Mouse (Mus musculus) kidney, adult 11 months (tissue): Measurements from ENCODE around the gene Shb.
A peak's percentile ranks its signal among the peaks of the same experiment; 100 is the strongest.

ENCODE experiments used
- DNase-seq: peaks from one replicate; pipeline ENCODE4 v3.0.0; 2022

Gene Shb

DNA sequence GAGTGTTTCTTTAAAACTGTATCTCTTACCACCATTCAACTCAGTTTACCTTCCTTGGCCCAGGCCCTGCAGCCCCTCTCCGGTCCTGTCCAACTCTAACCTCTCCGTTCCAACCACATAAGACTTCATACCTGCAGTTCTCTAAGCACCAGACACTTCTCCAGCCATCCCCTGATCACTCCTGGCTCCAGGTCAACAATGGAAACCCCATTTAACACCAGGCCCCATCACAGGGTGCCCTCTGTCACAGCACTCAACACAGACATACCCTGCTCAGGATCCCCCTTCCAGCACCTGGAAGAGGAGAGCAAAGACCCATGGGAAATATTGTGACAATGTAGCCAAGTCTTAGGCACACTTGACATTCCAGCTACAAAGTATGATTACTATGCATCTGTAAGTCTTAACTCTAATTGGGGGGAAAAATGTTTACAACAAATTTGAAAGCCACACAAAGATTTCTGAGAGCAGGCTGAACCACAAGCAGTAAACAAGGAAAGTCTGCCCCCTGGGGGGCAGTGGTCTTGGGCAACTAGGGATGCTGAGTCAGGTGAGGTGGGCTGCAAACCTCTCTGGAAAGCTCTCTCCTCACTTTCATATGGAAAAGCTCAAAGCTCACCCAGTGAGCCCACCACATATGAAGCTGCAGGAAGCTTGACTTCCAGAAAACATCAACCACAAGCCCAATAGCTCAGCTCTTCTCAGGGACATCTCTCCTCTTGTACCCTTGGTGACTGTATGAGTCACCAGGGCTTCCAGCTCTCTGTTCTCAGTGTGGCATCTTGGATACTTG is 4.5 kb downstream of the Shb start:
- no peak for DNase-seq

DNA sequence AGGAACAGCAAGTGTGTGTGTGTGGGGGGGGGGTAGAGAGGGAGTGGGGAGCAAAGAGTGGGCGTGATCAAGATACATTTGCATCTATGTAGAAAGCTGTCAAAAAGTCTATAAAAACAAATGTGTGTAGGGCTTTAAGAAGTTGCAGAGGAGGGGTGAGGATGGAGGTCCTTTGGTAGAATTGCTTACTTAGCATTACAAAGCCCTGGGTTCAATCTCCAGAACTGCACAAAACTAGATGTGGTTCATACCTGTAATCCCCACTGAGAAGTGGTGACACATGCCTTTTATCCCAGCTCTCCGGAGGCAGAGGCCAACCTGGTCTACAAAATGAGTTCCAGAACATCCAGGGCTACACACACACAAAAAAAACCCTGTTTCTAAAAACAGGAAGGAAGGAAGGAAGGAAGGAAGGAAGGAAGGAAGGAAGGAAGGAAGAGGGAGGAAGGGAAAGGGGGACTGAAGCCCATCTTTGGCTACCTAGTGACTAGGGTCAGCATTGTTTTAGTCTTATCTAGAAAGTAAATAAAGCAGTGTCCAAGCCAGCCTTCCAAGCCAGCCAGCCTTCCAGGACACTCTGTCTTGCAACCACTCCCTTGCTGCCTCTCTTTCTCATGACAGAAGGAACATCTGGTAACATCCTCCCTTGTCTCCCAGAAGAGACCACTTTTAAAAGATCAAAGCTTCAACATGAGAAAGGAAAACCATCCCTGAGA is 5.3 kb downstream of the Shb start:
- DNase-seq, result no peak

DNA sequence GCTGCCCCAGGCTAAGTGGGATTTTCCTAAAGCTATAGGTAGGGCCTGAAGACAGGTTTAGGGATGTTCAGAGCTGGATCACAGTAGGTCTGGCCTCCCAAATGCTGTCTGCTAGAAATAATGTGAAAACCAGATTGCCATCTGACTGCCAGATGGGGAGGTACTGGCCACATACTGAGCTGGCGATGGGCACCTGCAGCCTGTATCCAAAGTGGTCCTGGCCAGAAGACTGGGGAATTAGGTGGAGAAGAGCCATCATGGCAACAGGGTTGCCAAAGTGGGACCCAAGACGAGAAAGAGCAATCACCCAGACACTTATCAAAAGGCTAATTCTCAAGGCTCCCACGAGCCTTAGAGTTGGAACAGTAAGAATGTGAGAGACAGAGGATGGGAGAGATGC is 6.1 kb downstream of the Shb start:
- no peak for DNase-seq

DNA sequence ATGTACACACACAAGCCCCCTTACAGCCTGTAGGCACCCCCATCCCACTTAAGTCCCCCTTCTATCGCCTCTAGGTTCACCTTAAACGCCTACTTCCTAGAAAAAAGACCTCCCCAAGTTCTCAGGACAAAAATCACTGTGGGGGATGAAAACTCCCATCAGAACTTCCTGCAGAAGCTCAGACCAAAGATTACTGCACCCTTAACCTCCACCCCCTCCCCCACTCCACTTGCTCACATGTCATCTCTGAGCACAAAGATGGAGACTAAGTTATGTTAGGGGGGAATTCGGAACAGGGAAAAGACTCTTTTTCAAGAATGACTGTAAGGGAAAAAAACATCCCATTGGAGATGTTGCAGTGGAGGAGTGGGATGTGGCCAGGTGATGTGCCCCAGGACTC is 6.7 kb downstream of the Shb start:
- DNase-seq, result no peak

DNA sequence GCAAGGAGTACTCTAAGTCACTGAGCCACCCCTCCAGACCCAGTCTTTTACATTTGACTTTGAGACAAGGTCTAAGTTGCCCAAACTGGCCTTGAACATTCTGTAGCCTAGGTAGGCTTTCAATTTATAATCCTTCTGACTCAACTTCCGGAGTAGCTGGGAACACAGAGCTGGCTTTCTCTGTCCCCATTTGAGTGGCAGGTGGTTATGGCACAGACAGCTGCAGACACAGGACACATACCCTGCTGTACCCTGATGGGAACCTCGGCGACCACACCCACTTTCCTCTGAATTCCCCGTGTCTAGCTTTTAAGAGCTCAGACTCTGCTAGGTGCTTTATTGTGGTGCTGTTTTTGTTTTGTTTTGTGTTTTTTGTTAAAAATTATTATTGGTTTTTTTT is 7.7 kb downstream of the Shb start:
- no peak for DNase-seq

DNA sequence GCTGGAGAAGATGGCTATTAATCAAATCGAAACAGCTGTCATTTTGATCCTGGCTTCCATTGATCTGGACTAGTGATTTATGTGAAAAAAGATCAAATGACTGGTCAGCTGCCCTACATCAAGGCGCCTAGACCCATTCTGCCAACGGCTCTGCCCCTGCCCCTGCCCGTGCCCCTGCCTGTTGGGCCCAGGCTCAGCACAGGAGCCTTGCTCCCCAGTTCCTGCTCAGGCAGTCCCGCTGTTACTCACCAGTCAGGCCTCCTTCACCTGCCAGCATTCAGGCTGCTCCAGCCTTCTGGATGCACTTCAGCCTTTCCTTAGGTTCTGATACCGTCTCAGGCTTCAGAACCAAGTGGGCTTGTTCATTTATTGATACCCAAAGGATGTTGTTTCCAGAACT is 8.9 kb downstream of the Shb start:
- no peak for DNase-seq

DNA sequence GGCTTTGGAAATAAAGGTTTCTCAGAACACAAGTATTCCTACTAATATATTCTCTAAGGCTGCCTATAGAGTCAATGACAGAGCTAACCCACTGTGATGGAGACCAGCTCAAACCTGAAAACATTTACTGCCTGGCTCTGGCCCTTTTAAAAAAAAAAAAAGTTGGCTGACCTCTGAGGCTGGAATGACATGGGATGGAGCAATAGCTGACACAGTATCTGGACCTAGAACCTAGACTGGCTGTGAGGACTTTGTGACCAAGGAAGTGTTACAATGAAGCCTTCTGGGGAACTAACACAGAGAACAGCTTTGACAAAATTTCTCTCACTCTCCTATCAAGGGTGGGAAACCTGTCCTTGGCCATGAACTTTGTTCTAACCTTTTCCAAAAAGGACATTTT is 9.3 kb downstream of the Shb start:
- DNase-seq, result peak; percentile 73

DNA sequence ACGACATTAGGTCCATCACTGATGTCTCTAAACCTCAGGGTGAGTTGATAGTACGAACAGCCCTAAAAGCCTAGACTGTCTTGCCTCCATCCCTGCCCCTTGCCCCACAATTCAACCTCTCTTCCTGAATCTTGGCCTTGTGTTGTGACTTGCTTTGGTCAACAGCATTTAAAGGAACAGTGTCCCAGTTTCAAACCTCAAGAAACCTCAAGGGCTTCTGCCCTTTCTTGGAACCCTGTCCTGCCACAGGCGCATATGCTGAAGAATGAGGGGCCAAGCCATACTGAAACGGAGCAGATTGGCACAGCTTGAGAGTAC is 9.7 kb downstream of the Shb start:
- no peak for DNase-seq

DNA sequence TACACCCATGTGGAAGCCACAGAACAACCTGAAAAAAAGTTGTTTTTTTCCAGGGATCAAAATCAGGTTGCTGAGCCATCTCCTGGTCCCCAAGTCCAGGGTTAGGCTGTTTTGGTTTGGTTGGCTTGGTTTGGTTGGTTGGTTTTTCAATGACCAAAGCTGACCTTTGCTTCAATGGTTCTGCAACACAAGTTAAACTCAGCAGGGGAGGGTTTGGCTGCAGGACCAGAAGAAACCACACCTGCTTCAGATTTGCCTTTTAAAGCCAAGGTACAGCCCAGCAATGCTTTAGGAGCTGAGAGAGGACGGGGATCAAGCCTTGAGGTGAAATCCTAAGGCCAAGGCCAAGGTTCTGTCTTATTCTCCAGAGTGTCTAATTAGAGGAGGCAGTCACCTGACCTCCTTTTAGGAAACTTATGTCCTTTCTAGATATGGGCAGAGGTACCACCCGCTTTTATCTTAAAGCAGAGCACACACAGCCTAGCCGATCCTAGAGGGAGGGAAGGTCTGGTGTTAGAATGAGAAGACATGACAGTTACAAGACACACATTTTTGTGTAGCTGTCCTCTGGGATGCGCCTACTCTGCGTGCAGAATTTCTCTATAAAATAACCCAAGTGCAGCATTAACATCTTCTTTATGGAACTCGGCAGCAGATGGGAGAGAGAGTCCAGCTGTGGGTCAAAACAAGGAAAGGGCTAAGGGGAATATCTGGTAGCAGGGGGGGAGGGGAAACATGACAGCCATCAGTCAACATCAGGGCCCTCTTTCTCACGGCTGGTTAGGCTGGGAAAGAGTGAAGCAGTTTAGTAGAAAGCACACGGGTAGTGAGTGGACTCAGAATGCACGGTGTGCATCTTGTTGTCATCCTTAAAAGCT is 10.3 kb downstream of the Shb start:
- DNase-seq, result peak; percentile 92

DNA sequence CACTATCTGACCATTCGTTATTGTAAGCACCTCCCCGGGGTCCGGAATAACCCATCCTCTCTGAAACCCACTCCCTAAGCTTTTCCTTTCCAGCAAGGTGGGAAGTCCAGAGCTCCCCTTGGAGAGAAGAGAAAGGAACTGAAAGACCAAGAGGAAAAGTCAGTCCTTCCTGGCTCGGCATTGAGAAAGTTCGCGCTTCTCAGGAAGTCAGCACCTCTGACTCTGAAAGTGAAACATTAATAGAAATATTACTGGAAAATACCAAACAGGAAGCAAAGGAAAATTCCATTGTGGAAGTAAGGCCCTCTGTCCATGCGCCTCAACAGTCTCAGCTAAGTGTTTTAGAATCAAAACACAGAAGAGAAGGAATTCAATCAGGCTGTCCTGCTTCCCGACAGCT is 11.9 kb downstream of the Shb start:
- DNase-seq, result peak; percentile 80

DNA sequence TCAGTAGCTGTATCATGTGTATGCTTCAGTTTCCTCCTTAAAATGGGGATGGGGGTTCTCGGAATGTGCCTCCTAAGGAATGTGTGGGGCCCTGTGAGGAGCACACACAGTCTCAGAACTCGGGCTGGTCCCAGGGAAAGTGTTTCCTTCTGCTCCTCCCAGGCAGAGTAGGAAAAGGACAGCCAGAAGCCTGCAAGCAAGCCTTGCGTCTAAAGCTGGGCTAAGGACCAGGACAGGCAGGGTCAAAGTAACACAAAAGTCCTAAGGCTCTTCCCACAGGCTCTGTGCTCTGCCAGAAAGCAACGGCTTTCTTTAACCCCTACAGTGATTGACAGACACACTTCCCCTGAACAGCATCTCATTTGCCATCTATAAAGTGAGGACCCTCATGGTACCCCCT is 14.9 kb downstream of the Shb start:
- DNase-seq, result no peak

DNA sequence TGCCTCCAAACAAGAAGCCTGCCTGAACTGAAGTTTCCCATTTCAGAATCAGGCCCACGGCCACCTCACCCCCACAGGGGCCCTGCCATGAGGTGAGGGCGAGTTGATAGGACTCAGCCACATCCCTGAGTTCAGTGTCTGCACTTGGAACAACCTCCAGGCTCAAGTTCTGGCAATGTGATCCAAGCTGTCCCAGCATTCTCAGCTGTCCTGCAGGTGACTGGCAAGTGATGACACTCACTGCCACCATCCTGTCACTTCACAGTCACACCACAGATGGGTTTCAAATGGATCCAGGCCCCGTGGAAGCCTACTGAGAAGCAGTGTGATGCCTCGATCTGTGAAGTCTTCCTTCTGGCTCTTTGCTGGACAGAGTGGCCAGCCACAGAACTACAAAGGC is 16.4 kb downstream of the Shb start:
- DNase-seq, result no peak

DNA sequence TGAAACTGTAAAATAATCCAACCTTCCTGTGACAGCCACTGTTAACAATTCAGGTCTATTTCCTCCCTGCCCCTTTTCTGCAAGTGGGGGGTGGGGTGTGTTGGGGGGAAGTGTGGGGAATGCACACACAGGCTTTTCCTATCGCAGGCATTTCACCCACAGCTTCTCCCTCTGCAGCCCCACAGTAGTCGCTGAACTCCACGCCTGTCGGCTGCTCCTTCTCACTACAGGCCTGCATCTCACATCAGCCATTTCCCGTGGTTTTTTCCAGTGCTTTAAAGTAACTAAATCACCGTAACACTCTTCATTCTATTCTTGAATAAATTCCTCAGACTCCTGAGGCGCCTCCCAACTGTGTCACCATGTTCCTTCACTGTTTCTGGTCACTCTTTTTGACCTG is 17.9 kb downstream of the Shb start:
- no peak for DNase-seq

DNA sequence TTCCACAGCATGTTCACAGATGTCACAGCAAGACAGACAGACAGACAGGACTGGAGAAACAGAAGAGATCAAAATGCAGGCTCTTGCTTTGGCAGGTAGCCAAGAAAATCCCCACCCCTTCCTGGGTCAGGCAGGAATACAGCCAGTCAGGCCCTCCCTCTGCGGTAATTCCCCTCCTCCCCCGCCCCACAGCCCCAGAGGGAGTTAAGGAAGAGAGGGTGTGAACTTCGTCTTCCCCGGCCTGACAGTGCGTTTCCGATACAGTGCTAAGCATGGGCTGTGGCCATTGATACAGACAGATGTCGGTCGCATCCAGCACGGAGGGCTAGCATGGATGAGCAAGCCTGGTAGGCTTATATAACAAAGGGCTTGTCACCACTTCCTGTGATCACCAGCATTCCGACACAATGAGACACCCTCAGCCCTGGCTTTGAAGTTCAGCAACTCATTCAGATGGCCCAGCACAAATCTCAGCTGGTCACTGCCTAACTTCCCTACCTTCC is 18.4 kb downstream of the Shb start:
- peak; percentile 76 for DNase-seq

DNA sequence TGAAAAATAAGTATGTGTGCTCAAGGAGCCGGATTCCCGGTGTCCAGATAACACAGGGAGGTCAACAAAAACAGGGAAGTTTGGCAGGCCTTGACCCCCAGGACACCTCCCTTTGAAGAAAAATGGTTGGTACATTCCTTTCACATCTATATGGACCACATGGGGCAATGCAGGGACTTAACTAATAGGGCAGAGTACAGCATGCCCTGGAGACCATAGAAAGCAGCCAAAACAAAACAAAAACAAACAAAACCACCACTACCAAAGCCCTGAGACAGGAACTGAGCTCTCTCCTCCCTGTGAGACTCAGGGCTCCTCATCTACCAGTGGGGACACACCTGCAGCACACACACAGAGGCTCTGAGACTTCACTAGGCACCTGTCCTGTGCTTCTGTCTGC is 18.9 kb downstream of the Shb start:
- DNase-seq, result no peak

DNA sequence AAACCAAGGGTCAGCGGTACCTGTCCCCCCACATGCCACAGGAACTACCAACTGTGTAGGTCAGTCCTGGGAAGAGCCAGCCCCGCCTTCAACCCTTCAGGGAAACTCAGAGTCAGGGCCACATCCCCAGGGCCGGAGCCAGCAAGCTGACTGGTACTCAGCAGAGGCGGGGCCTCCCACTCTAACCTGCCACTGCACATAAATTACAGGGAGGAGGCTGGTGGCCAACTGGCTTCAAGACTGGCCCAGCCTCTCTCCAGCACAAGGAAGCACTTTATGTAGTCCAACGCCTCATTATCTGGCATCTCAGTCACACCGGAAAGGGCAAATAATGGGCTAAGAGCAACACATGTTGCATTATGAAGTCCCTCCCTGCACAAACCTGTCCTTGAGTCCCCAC is 22.1 kb downstream of the Shb start:
- peak; percentile 95 for DNase-seq

DNA sequence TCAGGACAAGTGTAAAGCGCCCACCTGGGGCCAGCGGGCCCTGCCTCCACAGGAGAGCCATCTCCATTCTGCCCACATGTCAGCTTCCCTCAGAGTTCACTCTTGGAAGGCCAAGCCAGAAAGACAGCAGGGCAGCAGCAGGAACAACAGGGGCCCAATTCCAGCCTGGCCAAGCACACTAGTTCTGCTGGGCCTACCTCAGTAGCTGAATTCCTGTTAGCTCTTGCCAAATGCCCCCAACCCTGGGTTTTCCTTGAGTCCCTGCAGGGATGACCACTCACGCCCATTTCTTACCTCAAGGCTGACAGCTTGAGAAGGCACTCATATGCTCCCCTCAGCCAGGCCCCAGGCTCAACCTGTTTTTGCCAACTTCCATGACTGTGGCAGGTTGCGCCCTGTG is 22.9 kb downstream of the Shb start:
- DNase-seq, result no peak

DNA sequence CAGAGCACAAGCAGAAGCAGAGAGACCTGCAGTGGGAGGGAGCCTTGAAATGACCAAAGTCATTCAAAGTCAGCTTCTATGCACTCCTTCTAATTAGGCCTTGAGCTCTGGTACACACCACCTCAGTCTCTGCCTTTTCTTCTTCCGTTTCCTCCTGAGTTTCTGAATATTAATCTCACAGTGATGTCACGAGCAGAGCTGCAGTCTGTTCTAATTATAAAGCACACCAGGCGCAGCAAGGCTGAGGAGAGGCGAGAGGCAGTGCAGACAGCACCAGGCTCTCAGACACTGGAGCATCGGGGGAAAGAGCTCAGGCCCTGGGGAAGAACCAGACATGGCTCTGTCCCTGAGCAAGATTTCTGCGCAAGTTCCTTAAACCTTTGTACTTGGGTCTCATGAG is 23.8 kb downstream of the Shb start:
- DNase-seq, result no peak

DNA sequence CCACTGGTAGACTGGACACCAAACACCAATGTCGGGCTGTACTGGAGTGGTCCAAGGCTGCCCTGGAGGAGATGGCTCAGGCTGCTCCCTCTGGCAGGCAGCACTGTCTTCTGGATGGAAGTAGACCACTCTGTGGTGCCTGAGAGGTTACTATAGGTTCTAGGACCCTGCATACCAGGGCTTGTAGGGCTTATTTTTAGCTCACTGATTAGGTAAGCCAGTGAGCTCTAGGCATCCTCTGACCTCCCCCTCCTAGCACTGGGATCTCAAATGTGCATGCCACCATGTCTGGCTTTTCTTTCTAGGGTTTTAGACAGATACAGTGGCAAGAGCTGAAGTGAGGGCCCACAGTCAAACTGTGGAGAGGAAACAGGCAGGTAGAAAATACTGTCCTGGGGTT is 24.8 kb downstream of the Shb start:
- DNase-seq, result no peak

DNA sequence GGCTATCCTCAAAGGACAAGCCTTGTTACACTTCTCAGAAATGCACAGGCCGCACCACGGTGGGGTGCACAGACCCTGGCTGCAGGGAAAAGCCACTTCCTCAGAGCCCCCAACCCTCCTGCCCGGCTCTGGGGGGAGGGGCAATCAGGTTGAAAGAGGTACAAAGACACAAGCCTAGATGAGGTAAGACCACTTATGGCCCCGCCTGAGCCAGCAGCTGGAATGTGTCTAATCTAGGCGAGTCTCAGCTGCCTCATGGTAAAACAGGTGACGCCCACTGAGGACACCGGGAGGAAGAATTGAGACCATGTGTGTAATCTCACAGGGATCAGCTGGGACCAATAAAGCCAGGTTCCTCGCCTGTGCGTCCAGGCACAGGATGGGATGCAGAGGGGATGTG is 25.2 kb downstream of the Shb start:
- DNase-seq, result no peak

DNA sequence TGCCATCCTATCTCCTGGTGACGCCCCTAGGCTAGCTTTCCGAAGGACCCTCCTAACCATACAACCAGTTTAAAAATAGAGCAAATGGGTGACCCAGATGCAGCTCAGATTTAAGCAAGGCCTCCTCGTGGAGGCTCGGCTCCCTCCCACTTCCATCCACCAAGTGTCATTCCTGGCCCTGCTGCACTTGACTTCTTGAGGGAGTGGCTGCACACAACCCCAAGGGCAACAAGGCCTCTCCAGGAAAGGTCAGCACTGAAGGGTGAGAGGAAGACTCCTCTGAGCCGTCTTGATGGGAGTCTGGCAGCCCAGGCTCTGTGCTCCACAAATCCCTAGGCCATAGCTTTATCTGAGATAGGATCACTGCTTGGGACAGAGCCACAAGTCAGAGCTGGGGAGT is 25.7 kb downstream of the Shb start:
- DNase-seq, result no peak

DNA sequence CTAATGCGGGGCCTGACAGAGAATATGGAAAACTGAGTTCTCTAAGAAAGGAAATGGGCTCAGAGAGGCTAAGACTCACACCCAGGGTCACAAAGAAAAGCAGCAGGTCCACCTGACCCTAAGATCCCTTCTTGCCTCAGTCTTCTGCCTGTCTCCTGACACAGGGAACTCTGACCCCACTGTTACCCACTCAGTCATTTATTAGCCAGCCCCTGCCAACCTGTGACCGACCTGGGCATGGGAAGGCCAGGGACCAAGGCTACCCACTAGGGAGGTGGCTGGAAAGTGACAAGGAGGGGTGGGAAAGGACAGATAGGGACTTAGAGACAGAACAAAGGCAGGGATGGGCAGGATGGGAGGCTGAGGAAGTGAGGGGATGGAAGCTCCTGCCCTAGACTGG is 26.6 kb downstream of the Shb start:
- DNase-seq, result peak; percentile 86

DNA sequence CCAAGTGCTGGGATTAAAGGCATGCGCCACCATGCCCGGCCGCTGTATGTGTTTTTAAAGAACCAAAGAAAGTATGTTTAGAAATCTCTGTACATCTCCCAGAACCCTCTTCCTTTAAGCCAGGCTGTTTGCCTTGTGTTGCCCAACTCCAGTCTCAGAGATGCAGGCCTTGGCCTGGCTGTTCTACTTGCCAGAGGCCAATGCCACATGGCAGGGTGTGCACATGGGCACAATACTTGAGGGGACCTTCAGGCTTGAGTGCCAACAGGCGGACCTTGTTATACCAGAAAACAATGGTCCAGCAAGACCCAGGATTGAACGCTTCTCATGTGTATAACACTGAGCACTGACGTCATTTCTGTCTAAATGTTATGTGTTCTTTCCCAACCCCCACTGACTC is 27.1 kb downstream of the Shb start:
- DNase-seq, result no peak

DNA sequence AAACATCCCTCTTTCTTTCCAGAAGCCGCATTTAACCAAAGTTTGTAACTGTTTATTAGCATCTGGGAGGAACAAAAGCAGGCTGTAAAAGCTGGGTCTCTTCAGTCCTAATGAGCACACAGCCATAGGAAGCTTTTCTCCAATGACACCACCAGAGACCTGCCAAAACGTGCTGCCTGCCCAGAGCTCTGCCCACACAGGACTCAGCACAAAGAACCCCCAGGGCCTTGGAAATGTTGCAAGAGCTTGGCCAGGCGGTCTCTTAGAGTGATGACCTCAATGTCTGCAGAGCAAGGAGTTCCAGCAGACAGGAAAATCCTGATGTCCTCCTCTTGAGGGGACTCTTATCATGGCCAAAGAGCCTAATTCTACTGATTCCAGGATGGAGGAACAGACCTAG is 28.5 kb downstream of the Shb start:
- no peak for DNase-seq
